Mouse (Mus musculus) erythroid progenitor cell, adult 5-6 weeks (primary cell): ENCODE data around the gene Vmn2r11. TPM values are rescaled to one million over a fixed set of nuclear protein-coding genes. Genes with fewer than 3 reads are reported as not detected.
"Not testable (repeated sequence)": the region's sequence is repeated elsewhere in the genome, so short reads cannot be mapped to it uniquely, and the experiment has no call there.

Experiments
- ATAC-seq: replicated peaks from 2 replicates; pipeline ENCODE4 v1.8.0; 2016; ENCODE audit warnings: moderate number of reproducible peaks, mild to moderate bottlenecking, moderate TSS enrichment, inconsistent platforms; ENCODE audit not compliant: poor library complexity, low FRiP score, severe bottlenecking
- total RNA-seq, 2 experiments: library from RNA; stranded (forward) in 1 of 2; stranded (reverse) in 1 of 2; fragments of 150-400 nt in 1 of 2; fragments of 186-747, 209-891 nt in 1 of 2; gene quantifications; 2 replicates each; pipeline versions ENCODE4 v1.2.3 to v1.2.4; 2015 to 2017; ENCODE audit warnings: low replicate concordance in 2 of 2

Vmn2r11 gene
- not detected in 2 replicates for total RNA-seq (2015; ENCODE audit: low replicate concordance)
- total RNA-seq (2017; ENCODE audit: low replicate concordance): not detected in 2 replicates

GRCm38 (mm10) chr5:109059469-109059868 is at the start of gene Vmn2r11:
Vmn2r11 (minus strand) TSS chr5:109059569.
- not testable (repeated sequence) for ATAC-seq

GRCm38 (mm10) chr5:109097850-109098249 is 38.5 kb upstream of the Vmn2r11 start, which contains the start of gene Vmn2r12:
Vmn2r12 (minus strand) TSS chr5:109097950.
- not testable (repeated sequence) for ATAC-seq

DNA sequence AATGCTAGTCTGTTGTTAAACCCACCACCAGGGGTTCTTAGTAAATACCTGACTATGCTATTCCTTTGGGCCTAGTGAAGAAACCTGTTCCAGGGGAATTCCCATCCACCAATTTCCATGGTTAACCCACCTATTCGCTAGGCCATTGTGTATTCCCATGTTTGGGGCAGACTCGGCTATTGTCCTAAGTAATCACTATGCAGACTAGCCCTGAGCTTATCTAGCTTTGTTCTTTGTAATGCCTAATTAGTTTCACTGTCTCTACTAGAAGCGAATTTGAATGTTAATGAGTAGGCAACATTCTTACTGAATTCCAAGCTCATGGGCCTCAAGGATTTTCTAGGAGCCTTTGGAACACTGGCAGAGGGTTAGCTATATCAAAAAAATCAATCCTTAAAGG is 37.1 kb upstream of the Vmn2r11 start:
- ATAC-seq: not testable (repeated sequence)

- ATAC-seq: not testable (repeated sequence)
These were observed 12.6 kb upstream of the Vmn2r11 start for GRCm38 (mm10) chr5:109072016-109072415.

DNA sequence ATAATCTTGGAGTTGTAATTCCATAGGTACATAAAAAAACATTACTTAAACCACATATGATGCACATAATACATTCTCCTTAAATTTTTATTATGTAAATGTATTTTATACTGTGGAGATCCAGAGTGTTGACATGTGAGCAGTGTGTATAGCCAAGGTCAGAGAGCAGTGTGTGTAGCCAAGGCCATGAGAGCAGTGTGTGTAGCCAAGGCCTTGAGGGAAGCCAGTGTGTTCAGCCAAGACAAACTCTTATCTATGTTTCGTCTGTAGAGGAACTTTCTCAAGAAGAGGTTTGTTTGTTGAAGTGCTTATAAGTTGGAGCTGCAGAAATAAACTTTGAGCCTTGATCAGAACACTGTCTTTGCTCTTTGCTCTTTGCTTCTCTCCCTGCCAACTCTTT is 4.1 kb downstream of the Vmn2r11 start:
- no peak for ATAC-seq

DNA sequence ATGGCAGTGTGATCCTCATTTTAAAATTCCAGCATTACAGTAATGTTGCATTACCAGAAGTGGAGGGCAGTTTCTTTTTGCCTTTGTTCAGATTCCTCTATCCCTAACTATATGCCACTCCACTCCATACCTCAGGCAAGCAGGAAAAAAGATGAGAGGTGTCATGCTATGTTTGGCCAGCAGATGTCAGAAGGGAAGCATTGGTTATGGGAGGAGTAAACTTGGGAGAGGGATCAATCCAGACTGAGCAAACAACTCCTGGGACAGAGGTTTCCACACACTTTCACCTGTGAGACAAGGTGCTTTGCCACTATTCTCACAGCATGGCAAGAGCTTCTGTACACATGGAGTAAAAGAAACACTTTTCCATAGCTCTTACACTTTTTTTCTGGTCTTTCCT is 26.8 kb downstream of the Vmn2r11 start:
- no peak for ATAC-seq

GRCm38 (mm10) chr5:109006427-109006826 is 52.9 kb downstream of the Vmn2r11 start, which contains the start of gene Vmn2r10:
Vmn2r10 (minus strand) TSS chr5:109006527.
- ATAC-seq: not testable (repeated sequence)

Other genes starting within 250 kb of the Vmn2r11 start
- not detected in 2 replicates for gene Vmn2r9, start 207.0 kb downstream of the Vmn2r11 start, total RNA-seq (2015; ENCODE audit: low replicate concordance)
- under 0.01 TPM in 1 of 2 replicates, not detected in the other for gene Vmn2r9, start 207.0 kb downstream of the Vmn2r11 start, total RNA-seq (2017; ENCODE audit: low replicate concordance)
- not detected in 2 replicates for gene Vmn2r10, start 53.0 kb downstream of the Vmn2r11 start, total RNA-seq (2015; ENCODE audit: low replicate concordance)
- not detected in 2 replicates for gene Vmn2r10, start 53.0 kb downstream of the Vmn2r11 start, total RNA-seq (2017; ENCODE audit: low replicate concordance)
- gene Vmn2r12, start 38.4 kb upstream of the Vmn2r11 start, total RNA-seq (2015; ENCODE audit: low replicate concordance): not detected in 2 replicates
- not detected in 2 replicates for gene Vmn2r12, start 38.4 kb upstream of the Vmn2r11 start, total RNA-seq (2017; ENCODE audit: low replicate concordance)
- gene Vmn2r13, start 132.6 kb upstream of the Vmn2r11 start, total RNA-seq (2015; ENCODE audit: low replicate concordance): not detected in 2 replicates
- not detected in 2 replicates for gene Vmn2r13, start 132.6 kb upstream of the Vmn2r11 start, total RNA-seq (2017; ENCODE audit: low replicate concordance)
- gene Vmn2r14, start 165.1 kb upstream of the Vmn2r11 start, total RNA-seq (2015; ENCODE audit: low replicate concordance): not detected in 2 replicates
- gene Vmn2r14, start 165.1 kb upstream of the Vmn2r11 start, total RNA-seq (2017; ENCODE audit: low replicate concordance): not detected in 2 replicates
- not detected in 2 replicates for gene Vmn2r15, start 238.1 kb upstream of the Vmn2r11 start, total RNA-seq (2015; ENCODE audit: low replicate concordance)
- gene Vmn2r15, start 238.1 kb upstream of the Vmn2r11 start, total RNA-seq (2017; ENCODE audit: low replicate concordance): not detected in 2 replicates